In the genomic region with DNA sequence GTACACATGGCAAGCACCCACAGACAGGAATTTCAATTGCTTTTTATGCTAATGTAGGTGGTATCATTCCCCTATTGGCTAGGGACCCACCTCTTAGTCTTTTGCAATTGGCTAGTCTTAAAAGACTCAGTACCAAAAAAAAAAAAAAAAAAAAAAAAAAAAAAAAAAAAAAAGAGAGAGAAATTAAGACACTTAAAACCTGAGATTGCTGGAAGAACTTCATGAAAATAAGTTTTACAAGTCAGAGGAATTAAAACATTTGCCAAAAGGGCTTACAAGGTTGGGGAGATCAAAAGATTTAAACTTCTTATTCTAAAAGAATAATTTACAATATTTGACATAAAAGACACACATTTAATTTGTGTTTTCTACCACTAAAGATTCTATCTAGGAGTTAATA, we compare ENCODE assay signal across 20 mouse cellular contexts.
A peak's percentile ranks its signal among the peaks of the same experiment; 100 is the strongest.
DNase-seq lines count a peak whose midpoint lies in the region; ATAC-seq and TF ChIP-seq lines count a peak whose summit lies in the region.
"Had no signal": no experiment of that assay in that cellular context is flagged by ENCODE, and none has a peak within 500 bp of the region (broad histone marks: within the 10 kb centered on the region; RNA-seq: fewer than 3 reads in every experiment).

No protein-coding gene starts in this region.

- H3K4me3 ChIP-seq in kidney, postnatal 0 days (replicated peaks; ENCODE audit: low read depth, low read length) = no peak overlapping the region
- no peak overlapping the region for H3K4me3 ChIP-seq in ES-E14 (ENCODE audit: insufficient read depth in 1 of 2, low read depth in 1 of 2, low read length in 2 of 2, poor library complexity in 1 of 2, severe bottlenecking in 1 of 2)

- H3K9me3 ChIP-seq in kidney, postnatal 0 days (replicated peaks; ENCODE audit: low read length) = no peaks in the 10 kb centered on the region; the same call in 1 of the 2 replicates
- peaks cover 8% of the 10 kb centered on the region for H3K9me3 ChIP-seq in ES-E14 (ENCODE audit: control insufficient read depth, insufficient read depth, low read depth, low read length)
- H3K9me3 ChIP-seq: G1E had no signal

- H3K27me3 ChIP-seq in kidney, postnatal 0 days (ENCODE audit: insufficient read depth, low read length) = no peaks in the 10 kb centered on the region
- H3K27me3 ChIP-seq: CH12.LX, Patski had no signal

- no peak overlapping the region for H3K4me2 ChIP-seq in kidney, postnatal 0 days (ENCODE audit: low read length)

- DNase-seq in kidney, postnatal 0 days (ENCODE audit: low spot score) = peak; percentile 10
- DNase-seq in kidney, adult 8-10 months = no peak
- no peak for DNase-seq in ES-E14 (ENCODE audit: low read depth, low spot score)
- no peak for DNase-seq in left cerebral cortex, postnatal 25 days (ENCODE audit: low spot score in 2 of 2)
- DNase-seq: adrenal gland, adult 2 months; adrenal gland, adult 8-10 months; adrenal gland, postnatal 10 days; adrenal gland, postnatal 14 days; adrenal gland, postnatal 25 days; adrenal gland, postnatal 36 days; B cell, adult 2 months; cerebellum, adult 11 months; cerebellum, adult 11-12 months; cerebellum, adult 18-20 months; cerebellum, adult 2 months had no signal

- H3K36me3 ChIP-seq in kidney, postnatal 0 days (ENCODE audit: insufficient read depth, low read length) = no peaks in the 10 kb centered on the region
- 0 out of 2 replicates have a peak, but pooled peaks cover 2% of the 10 kb centered on the region for H3K36me3 ChIP-seq in ES-E14 (ENCODE audit: control insufficient read depth, insufficient read depth, low read length, poor library complexity, severe bottlenecking)
- H3K36me3 ChIP-seq: G1E had no signal

- no peak overlapping the region for H3K9ac ChIP-seq in kidney, postnatal 0 days (ENCODE audit: low read depth, low read length)
- no peak overlapping the region for H3K9ac ChIP-seq in ES-E14 (ENCODE audit: insufficient read depth, low read depth, low read length, poor library complexity, severe bottlenecking)

- TF ChIP-seq CTCF in kidney, postnatal 0 days (IDR thresholded peaks at IDR 0.05; ENCODE audit: low read depth) = no peak

- intact Hi-C loops in left cerebral cortex, postnatal 25 days (cut with DNase I) = no loop called here

- in situ Hi-C loops in ES-E14 (cut with MboI; ENCODE audit: low sequenced_read_pairs in 2 of 2, unreplicated experiment in 2 of 2) = no loop called here

- H3K4me1 ChIP-seq in kidney, postnatal 0 days (replicated peaks; ENCODE audit: insufficient read depth, low read length) = no peaks in the 10 kb centered on the region
- peaks cover 0 to 7% of the 10 kb centered on the region in 2 experiments; a peak in 1 of 4 replicates for H3K4me1 ChIP-seq in ES-E14 (ENCODE audit: control insufficient read depth in 2 of 2, insufficient read depth in 2 of 2, low read length in 2 of 2, poor library complexity in 1 of 2)

- no peak overlapping the region for H3K27ac ChIP-seq in kidney, postnatal 0 days
- no peak overlapping the region for H3K27ac ChIP-seq in ES-E14 (ENCODE audit: insufficient read depth, low read depth, low read length, poor library complexity, severe bottlenecking)

- no peak for ATAC-seq in kidney, postnatal 0 days (replicated peaks; ENCODE audit: low FRiP score, low read depth)
- ATAC-seq: activated CD4-positive, CD25-positive, alpha-beta regulatory T cell, adult 4 months; CD4-positive, CD25-positive, alpha-beta regulatory T cell, adult 4 months; Patski had no signal

TF ChIP-seq in ES-E14, 5 proteins besides CTCF, POLR2A, EP300 and RAD21:
- TF ChIP-seq HCFC1 (IDR thresholded peaks at IDR 0.05; ENCODE audit: borderline replicate concordance, insufficient read depth, low read length) = no peak
- TF ChIP-seq ZC3H11A (IDR thresholded peaks at IDR 0.05; ENCODE audit: borderline replicate concordance, low read depth, low read length) = no peak
- TF ChIP-seq ZNF384 (IDR thresholded peaks at IDR 0.05; ENCODE audit: low read depth, low read length) = peak; percentile 91
